Mouse (Mus musculus): ENCODE measurements around the gene Ticrr.
A peak's percentile ranks its signal among the peaks of the same experiment; 100 is the strongest.

The Ticrr gene

DNA sequence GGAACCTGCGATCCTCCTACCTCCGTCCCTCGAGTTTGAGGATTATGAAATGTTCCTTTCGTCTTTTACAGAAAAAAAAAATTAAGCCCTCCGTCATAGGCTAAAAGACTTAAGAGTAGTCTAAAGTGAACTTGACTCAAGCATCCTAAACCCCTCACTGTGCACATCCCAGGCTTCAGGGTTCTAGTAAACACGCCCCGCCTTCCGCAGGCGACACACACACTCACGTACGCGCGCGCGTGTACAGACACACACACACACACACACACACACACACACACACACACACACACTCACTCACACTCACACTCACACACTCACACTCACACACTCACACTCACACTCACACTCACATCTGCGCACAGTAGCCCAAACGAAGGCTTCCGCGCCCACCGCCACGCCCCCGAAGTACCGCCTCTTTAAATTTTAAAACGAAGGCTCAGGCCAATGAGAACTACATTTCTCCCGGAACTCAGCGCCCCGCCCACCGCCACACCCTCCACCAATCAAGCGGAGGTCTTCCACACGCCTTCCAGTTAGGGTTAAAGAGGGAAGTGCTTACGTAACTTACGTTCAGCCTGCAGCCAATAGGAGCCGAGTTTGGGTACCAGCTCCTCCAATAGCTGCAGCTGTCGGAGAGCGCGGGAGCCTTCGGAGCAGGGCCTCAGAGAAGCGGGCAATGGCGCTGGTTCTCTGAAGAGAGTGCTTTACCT is at the start of gene Ticrr:
TSS of gene Ticrr (plus strand) at position 619 of the 713 bp plus-strand sequence.
- DNase-seq: peak; percentile 99

DNA sequence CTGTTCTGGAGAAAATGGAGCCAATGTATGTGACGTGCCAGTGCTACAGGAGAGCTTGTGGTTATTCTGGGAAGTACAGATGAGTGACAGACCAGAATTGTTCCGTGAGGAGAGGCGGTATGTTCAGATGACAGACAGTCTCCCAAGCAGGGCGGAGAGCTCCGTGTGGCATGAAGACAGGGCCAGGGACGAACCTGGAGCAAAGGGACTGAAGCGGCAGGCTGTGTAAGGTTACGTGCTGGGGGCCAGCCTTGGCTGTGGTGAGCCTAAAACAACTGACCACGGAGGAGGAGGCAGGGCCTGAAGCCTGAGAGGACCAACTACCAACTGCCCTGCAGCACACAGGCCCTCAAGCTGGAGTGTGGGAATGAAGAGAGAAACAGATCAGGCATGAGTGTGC is 48.1 kb upstream of the Ticrr start:
- DNase-seq: no peak

DNA sequence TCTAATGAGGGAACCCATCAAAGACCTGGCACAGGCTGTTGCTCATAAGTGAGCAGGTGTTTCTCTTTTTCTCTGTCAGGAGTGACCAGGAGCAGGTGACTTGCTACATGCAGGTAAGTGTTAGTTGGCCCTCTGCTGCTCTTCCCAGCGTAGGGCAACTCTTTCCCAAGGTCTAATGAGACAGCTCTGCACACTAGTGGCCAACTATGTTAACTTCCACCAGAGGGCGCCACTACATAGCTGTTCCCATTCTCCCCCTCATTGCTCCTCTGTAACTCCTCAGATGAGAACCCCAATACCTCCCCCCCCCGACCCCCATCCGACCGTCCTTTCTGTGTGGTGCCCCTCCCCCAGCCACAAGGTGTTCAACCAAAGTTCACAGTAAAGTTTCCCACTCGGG is 47.2 kb upstream of the Ticrr start:
- DNase-seq: peak; percentile 69

DNA sequence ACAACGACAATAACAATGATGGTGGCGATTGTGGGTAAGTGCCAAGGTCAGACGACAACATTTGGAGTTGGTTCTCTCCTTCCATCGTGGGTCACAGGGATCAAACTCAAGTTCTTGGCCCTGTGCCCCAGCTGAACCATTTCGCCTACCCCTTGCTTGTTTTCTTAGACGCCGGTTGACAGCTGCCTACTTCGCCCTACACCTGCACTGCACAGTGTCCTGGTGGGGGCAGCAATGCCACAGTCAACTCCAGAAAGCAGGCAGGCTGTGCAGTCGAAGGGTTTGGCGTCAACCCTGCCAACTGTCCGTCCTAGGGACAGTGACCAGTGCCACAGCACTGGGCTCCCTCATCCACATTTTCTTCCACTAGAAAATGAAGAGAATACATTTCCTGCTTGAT is 46.7 kb upstream of the Ticrr start:
- DNase-seq: no peak

DNA sequence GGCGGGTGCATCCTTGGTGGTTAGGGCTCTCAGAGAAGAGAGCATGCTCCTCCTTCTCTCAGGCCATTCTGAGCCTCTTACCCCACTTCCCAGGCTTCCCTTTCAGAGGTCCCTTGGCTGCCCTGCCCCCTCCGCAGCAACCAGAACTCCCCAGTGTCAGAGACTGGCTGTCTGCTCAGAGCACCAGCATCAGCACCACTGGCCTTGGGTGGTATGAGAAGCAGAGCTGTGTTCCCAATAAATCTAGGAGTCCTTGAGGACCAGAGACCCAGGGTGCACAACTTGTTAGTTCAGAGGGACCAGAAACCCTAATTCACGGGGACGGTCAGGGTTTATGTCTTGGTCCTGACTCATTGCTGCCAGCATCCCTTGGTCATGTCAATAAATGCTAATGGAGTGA is 45.0 kb upstream of the Ticrr start:
- DNase-seq: no peak

DNA sequence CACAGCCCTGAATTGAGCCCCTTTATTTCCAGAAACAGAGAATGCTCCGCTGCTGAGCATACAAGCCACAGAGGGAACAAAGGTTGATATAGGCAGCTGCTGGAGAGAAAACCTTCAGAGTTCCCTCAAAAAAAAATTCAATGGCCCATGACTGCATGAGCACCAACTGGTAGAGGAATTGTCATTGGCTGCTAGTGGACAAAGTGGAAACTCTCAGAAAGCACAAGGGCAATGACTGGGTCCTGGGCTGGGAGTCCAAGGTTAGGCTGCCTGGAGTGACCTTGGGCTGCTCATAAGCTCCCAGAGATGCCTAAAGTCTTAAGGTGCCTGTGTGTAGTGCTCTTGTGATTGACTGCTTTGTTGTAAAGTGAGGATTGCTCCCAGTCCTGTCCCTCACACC is 44.1 kb upstream of the Ticrr start:
- DNase-seq: no peak

DNA sequence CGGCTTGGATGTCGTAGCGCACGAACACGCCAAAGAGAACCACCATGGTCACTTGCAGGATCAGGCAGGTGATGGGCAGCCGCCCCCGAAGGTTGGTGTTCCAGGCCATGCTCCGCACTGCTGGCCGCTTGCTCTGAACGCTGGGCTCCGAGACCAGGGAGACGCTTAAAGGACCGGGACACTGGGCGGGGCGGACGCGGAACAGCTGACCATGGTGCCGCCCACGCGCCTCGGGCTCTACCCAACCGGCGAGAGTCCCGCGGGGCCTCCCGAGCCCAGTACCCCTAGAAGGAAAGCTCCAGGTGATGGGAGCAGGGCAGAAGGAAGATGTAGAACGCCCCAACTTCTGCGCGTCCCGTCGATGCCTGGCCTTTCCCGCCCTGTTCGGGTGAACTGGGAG is 42.6 kb upstream of the Ticrr start, which contains the start of gene Rhcg:
TSS of gene Rhcg (minus strand) at position 240 of the 400 bp plus-strand sequence.
- DNase-seq: peak; percentile 18

DNA sequence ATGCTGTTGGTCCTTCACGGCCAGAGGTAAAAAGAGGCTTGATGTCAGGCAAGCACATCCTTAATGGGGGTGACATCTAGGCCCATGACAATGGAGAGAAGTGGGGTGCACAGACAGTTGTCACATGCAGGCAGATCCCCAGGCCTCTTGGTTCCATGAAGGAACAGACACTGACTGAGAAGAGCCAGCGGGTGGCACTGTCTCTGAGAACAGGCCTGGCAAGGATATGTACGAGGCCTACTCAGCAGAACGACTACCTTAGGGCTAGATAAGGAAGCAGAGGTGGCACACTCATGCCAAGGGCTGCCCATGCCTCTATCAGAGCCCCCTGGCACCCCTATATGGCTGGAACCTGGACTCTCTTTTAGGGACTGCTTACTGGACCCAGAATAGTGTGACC is 40.5 kb upstream of the Ticrr start:
- DNase-seq: no peak

DNA sequence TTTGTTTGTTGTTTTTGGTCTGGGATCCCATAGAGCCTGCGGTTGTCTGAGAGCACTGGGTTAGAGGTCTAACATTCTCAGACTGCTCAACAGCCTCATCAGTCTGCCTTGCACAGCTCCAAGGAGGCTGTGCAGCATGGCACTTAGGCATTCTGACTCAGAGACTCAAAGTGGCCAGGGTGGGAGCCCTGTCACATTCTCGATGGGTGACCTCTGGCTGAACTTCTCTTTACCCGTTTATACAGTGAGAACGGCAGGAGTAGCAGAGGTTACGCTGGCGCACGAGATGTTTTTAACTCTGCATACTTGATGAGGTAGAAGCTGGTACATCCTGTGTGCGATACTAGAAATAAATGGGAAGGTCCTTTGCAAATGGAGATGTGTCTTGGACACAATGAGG is 36.9 kb upstream of the Ticrr start:
- no peak for DNase-seq

DNA sequence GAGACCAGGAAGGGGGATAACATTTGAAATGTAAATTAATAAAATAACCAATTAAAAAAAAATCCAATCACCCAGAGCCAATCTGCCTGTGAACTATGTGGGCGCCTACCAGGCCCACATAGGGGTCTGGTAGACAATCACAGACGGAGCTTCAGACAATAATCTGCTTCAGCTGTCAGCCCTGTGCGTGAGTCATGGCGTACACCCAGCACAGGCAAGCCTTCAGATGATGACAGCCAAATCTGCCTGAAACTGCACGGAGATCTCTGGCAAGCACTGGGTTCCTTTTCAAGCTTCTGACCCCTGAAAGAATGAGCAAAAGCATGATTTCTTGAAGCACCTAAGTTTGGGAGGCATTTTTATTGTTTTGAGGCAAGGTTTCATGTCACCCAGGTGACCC is 33.8 kb upstream of the Ticrr start:
- no peak for DNase-seq

DNA sequence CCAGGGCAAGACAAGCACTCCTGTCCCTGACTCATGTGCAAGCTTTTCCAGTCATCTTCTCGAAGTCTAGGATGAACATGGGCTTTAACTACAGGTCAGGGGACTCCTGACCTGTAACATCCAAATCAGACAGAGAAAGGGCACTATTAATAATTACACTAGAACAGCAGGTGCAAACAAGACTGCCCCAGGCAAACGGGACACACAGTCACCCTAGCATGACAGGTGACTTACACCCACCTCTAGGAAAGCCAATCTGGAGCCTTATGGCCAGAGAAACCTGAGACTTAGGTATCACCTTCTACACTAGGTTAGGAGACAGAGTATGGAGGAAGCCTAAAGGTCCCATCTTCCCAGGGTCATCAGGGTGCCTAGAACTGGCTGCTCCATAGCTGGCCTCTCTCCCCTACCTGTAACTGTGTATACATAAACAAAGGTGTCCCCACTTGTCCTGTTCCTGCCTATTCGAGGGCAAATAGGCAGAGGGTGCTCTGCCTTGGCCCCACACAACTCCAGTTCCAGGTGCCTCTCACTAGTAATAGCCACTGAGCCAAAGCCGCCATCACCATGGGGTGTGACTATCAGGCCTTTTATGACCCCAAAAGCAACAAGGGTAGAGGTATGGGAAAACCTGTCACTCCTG is 31.6 kb upstream of the Ticrr start:
- DNase-seq: no peak

DNA sequence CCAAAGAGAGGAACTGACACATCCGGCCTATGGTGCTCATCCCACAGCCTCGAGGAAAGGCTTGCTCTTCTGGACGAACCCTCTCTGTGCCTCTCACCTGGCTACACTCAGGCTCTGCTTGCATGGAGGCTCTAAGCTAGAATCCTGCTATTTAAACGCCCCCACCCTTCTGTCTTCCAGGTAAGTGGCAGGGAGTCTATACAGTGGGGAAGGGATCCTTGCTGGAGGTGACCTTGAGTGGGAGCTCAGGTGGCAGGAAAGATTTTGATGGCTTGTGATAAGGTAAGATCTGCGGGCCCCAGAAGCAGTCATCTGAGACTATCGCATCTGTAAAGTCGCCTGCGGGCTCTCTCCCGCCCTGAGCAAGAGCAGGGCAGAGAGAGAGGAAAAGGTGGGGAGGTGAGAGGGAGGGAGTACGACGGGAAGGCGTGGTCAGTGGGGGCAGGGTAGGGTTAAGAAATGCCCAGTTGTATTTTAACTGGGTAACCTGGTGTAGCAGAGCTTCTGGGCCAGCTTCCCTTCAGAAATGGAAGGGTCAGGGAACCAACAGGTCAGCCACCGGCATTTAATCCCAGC is 28.1 kb upstream of the Ticrr start:
- no peak for DNase-seq

DNA sequence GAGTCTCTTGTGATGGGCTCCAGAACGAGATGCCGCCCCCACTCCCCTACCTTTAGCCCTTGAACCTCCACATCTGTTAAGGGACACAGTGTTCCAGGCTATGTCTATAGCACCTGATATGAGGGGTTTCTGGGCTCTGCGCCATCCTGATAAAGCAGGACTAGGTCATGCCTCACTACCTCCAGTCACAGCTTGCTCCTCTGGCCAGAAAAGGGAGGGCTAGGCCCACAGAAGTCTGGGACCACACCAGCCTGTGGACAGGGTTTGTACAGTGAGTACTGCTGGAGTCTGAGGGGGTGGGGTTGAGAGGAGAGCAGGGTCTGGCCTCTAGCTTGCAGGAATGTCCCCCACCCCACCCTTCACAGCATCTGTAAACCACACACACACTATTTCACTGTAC is 12.8 kb upstream of the Ticrr start:
- DNase-seq: no peak

DNA sequence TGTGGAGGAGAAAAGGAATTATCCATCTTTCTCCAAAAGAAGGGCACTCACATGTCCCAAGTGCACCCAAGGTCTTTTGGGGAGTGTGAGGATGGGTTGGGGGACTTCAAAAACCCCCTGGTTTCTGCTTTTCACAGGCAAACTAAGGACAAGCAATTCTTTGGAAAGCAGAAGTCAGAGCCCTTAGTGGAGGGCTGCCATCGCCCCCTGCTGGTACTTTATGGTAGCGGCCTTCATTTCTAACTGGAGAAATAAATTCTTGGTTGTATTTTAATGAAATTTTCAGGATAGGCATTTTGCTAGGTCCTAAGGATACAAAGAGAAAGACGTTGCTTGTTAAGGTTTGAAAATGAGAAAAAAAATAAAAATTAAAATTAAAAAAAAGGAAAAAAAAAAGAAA is 11.0 kb upstream of the Ticrr start:
- peak; percentile 55 for DNase-seq

DNA sequence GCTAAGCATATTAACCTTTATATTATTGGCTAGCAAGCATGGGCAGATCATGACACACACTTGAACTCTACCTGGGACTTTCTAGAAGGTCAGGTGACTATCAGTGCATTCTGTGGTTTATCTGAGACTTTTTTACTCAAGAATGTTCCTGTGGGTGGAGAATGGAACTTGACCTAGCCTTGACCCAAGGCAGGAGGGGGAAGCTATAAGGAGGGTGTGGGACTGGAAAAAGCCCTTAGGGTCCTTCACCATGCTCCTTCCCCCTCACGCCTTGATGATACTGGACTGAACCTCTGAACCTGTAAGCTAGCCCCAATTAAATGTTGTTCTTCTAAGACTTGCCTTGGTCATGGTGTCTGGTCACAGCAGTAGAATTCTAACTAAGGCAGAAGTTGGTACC is 5.8 kb upstream of the Ticrr start:
- no peak for DNase-seq

DNA sequence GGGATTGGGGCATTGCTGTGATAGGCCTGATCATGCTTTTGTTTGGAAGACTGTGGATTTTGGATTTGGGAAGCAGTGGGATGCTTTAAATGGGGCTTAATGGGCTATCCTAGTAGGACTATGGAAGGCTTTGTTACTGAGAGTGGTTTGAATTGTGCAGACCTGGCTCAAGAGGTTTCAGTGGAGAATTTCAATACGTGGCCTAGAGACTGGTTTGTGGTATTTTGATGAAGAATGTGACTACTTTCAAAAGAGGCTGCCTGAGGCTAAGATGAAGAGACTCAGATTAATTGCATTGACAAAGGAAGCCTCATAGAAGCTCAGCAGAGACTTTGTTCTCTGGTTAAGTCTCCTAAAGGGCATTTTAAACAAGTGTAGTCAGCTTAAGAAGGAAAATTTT is 5.4 kb upstream of the Ticrr start:
- no peak for DNase-seq

DNA sequence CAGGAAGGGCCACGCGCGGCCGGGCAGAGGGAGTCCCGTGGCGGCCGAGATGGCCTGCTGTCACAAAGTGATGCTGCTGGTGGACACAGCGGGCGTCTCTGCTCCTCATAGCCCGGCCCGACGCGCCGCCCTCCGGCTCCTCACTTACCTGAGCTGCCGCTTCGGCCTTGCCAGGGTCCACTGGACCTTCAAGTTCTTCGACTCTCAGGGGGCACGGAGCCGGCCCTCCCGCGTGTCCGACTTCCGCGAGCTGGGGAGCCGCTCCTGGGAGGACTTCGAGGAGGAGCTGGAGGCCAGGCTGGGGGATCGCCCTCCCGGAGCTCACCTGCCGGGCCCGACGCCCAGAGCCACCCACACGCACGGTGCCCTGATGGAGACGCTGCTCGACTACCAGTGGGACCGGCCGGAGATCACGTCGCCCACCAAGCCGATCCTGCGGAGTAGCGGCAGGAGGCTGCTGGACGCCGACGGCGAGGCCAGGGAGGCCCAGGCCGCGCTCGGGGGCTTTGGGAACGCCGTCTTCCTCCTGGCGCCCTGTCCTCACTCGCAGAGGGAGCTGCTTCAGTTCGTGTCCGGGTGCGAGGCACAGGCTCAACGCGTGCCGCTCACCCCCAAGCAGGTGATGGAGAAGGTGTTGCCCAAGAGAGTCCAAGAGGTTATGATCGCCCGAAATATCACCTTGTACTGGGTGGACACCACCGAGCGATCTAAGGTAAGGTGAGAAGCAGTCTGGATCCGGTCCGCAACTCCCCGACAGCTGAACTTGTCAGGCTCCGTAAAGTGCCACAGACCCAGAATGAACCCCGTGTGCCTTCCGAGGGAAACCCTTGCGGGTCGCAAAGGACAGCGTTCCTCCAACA is 525 bp downstream of the Ticrr start:
- no peak for DNase-seq

DNA sequence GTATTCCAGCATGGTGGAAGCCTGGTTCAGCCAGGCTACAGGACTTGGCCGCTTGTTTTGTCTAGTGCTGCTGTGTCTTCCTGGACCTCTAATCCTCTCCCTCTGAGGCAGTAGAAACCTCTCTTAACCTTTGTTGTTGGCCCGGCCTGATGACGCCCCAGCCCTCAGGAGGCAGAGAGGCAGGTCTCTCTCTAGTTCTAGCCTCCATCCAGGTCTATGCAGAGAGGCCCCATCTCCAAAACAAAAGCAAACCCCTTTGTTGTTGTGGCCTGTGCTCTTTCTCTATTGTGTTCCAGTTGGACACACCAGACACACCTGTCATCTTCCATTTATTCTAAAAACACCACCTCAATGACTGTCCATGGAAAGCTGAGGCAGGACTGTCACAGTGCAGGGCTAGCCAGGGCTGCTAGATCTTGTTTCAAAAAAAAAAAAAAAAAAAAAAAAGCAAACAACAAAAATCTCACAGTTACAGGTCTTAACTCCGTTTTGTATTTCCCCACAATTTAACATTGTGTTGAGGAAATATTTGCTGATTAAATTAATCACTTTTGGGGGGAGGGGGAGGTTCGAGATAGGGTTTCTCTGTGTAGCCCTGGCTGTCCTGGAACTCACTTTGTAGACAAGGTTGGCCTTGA is 1.4 kb downstream of the Ticrr start:
- DNase-seq: no peak

DNA sequence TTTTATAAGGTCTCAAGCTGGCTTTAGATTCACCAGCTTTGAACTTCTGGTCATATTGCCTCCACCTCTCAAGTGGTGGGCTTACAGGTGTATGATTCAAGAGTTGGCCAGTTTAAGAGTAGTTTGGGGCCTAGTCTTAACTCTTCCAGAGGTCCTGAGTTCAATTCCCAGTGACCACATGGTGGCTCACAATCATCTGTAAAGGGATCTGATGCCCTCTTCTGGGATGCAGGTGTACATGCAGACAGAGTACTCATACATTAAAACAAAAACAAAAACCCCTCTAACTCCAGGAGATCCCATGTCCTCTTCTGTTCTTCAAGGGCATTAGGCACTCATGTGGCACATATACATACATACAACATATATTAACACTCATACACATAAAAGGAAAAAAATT is 6.7 kb downstream of the Ticrr start:
- no peak for DNase-seq

DNA sequence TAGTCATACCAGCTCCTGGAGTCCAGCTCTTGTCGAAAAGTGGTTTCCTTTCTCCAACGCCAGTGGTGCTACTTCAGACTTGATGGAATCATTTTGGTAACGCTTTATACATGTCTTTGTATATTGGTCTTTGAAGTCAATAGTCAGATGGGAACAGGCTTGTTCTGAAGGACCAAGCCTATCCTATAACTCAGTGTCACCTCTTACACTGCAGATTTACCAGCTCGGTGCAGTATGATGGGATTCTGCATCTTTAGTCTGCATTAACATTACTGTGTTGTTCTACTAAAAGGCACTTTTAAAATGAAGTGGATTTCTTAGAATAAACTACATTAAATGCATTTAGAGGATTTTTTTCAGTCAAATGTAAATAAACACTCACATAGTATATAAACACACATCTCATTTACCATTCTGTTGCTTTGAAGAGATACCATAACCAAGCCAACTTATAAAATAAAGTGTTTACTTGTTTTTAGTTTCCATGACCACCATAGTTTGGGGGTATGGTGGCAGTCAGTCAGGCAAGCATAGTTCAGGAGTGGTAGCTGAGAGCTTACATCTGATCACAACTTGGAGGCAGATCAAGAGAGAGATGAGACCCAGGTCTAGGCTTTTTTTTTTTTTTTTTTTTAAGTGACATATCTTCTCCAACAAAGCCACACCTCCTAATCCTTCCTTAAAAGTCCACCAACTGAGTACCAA is 11.1 kb downstream of the Ticrr start:
- no peak for DNase-seq

DNA sequence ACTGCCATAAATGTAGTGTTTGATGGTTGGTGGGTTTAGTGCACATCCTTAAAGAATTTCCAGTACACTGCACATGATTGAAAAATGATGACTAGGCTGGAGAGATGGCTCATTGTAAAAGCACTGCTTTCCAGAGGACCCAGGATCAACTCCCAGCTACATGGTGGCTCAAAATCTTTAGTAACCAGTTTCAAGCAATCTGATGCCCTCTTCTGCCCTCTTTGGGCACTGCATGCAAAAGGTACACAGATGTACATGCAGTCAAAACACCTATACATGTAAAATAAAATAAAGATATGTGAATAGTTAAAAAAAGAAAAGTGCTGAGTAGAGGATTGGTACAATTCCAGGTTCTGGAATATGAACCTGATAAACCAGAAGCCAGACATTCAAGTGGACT is 19.2 kb downstream of the Ticrr start:
- DNase-seq: peak; percentile 13

DNA sequence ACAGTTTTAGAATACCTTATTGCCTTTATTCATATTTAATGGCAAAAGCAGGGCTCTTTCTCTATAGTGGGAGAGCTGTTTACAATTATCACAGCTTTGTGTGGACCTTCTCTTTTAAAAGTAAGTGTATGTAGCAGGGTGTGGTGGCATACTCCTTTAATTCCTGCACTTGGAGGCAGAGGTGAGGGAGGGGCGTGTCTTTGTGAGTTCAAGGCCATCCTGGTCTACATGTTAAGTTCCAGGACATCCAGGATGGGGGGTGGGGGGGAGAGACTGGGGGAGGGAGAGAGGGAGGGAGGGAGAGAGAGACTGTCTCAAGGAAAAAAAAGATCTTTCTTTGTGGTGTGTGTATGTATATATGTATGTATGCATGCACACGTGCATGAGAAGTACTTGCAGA is 20.2 kb downstream of the Ticrr start:
- DNase-seq: no peak
